Mouse (Mus musculus) embryonic facial prominence, embryonic 10.5 days (tissue): ENCODE measurements around the gene Olfr1357. TPM values are rescaled to one million over a fixed set of nuclear protein-coding genes. Genes with fewer than 3 reads are reported as not detected.
"Not testable (repeated sequence)": the region's sequence is repeated elsewhere in the genome, so short reads cannot be mapped to it uniquely, and the experiment has no call there.

Experiments used
- DNase-seq: peaks from one replicate; pipeline ENCODE4 v3.0.0-alpha.2; 2017; ENCODE audit warnings: low spot score
- H3K27ac ChIP-seq: fragments of 300-500 bp; sonication (generic); replicated peaks from 2 replicates; pipeline ENCODE4 v1.5.1; 2016; ENCODE audit warnings: mild to moderate bottlenecking
- H3K27me3 ChIP-seq: fragments of 300-500 bp; sonication (generic); replicated peaks from 2 replicates; pipeline ENCODE4 v1.6.1; 2016; ENCODE audit warnings: low read depth, mild to moderate bottlenecking; ENCODE audit not compliant: poor library complexity, severe bottlenecking
- H3K36me3 ChIP-seq: fragments of 300-500 bp; sonication (generic); replicated peaks from 2 replicates; pipeline ENCODE4 v1.6.1; 2016; ENCODE audit warnings: mild to moderate bottlenecking, moderate library complexity
- H3K4me1 ChIP-seq: fragments of 300-500 bp; sonication (generic); 2 replicates; pipeline ENCODE4 v1.6.1; 2016
- H3K4me3 ChIP-seq: fragments of 300-500 bp; sonication (generic); 2 replicates; pipeline ENCODE4 v1.5.1; 2016; ENCODE audit warnings: mild to moderate bottlenecking, moderate library complexity
- H3K9me3 ChIP-seq: fragments of 300-500 bp; sonication (generic); 2 replicates; pipeline ENCODE4 v1.6.1; 2016; ENCODE audit warnings: mild to moderate bottlenecking
- WGBS: fragments of 180-500 bp; shearing (Covaris S2); methylation state at CpG from one replicate; pipeline ENCODE4 v1.1.7; 2016; 5-methylcytosine and 5-hydroxymethylcytosine counted together
- polyA plus RNA-seq: library from polyadenylated mRNA; unstranded; fragments of >200 nt; fragmentation: Nextera tagmentation; extraction: Ambion mirVana; gene quantifications from 2 replicates; pipeline ENCODE4 v1.2.1, GENCODE M21; 2016

Olfr1357 gene
- polyA plus RNA-seq = not detected in 2 replicates

DNA sequence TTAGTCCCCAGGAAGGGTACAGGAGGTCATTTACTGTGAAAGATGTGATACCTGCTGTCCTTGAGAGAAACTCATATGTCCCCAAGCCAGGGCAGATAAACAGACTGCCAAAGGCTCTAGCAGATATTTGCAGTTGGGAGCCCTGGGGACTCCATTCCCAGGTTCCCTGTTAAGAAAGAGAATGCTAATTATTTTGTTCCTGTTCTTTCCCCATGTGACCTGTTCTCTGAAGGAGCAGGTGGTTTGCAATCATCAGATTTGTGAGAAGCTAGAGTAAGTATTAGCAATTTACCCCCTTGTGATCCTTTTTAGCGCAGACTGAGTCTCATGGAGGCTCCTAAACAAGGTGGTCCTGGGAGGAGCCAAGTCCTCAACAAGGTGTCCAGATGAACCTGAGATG lies at the start of gene Olfr1357:
Gene Olfr1357 (minus strand): TSS at position 101 of the 400 bp plus-strand sequence.
- 87% methylated on average over 1 of the region's 1 CpGs for WGBS
- Histone ChIP-seq H3K27me3 (no peaks in the 10 kb centered on the region), H3K27ac (no peak within 1 kb of the TSS), H3K36me3 (no peaks in the 10 kb centered on the region), H3K4me1 (no peaks in the 10 kb centered on the region), H3K4me3 (no peak within 1 kb of the TSS), H3K9me3 (no peaks in the 10 kb centered on the region)
- no peak for DNase-seq

GRCm38 (mm10) chr10:78666696-78667095 lies 48.8 kb upstream of the Olfr1357 start:
- not testable (repeated sequence) for H3K36me3 ChIP-seq, DNase-seq, H3K4me3 ChIP-seq, H3K27me3 ChIP-seq, H3K4me1 ChIP-seq, H3K27ac ChIP-seq, H3K9me3 ChIP-seq
- 94% methylated on average over 10 of the region's 10 CpGs for WGBS

DNA sequence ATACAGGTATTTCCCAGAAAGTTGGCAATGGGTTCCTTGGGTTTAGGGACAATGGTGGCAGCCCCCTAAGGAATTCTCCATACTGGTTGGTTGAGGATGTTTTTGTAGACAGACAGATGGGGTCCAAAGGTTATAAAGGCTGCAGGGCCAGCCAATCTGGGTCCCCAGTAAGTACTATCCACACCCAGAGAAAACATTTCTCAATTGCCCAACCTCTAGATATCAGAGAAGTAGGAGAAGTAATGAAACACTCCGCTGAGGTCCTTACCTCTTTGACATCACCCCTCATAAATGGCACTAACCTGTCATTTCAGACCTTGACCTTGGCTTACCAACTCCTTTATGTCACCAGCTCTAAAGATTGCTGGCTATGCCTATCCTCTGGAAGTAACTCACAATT lies 46.7 kb upstream of the Olfr1357 start:
- DNase-seq = no peak
- H3K4me1 ChIP-seq = no peaks in the 10 kb centered on the region; the same call in 1 of the 2 replicates
- H3K27ac ChIP-seq = no peak overlapping the region
- no peaks in the 10 kb centered on the region for H3K27me3 ChIP-seq
- WGBS = 89% methylated on average over 1 of the region's 1 CpGs
- H3K9me3 ChIP-seq = no peaks in the 10 kb centered on the region
- no peaks in the 10 kb centered on the region for H3K36me3 ChIP-seq
- no peak overlapping the region for H3K4me3 ChIP-seq

DNA sequence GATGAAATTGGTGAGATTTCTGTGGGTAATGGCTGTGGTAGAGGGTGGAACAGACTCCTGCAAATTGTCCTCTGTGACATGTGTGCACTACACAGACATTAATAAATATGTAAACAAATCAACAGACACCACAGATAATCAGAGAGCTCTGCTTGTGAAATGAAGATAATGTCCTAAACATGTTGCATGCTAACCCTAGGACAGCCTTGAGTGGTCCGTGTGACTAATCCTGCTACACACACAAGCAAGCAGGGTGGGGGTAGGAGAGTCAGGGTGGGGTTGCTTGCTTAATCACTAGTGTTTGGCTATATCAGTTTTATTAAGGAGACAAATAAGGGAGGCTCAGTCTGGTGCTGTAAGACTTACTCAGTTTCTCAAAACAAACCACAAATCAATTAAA lies 43.3 kb upstream of the Olfr1357 start:
- H3K9me3 ChIP-seq = no peaks in the 10 kb centered on the region
- 78% methylated on average over 1 of the region's 1 CpGs for WGBS
- no peaks in the 10 kb centered on the region for H3K4me1 ChIP-seq
- H3K27me3 ChIP-seq = no peaks in the 10 kb centered on the region
- H3K4me3 ChIP-seq = no peak overlapping the region
- H3K27ac ChIP-seq = no peak overlapping the region
- H3K36me3 ChIP-seq = no peaks in the 10 kb centered on the region
- no peak for DNase-seq

DNA sequence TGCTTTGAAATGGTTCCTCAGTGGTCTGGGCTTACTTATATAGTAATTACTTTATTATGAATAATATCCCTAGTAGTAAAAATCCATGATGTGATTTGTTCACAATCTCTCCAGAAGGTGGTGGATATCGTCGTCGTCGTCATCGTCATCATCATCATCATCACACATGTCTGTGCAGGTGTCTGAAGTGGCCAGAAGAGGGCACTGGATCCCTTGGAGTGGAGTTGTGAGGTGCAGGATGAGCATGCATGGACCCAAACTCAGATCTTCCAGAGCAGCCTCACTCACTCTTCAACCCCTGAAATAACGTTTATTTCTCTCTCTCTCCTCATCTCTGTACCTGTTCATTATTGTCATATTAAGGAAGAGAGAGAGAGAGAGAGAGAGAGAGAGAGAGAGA lies 14.4 kb upstream of the Olfr1357 start:
- WGBS = 17% methylated on average over 6 of the region's 6 CpGs
- no peaks in the 10 kb centered on the region for H3K4me1 ChIP-seq
- H3K27me3 ChIP-seq = no peaks in the 10 kb centered on the region
- no peak overlapping the region for H3K27ac ChIP-seq
- no peaks in the 10 kb centered on the region for H3K36me3 ChIP-seq
- no peak overlapping the region for H3K4me3 ChIP-seq
- peak; percentile 59 for DNase-seq
- no peaks in the 10 kb centered on the region for H3K9me3 ChIP-seq

GRCm38 (mm10) chr10:78630194-78630593 lies 12.3 kb upstream of the Olfr1357 start:
- WGBS = 79% methylated on average over 4 of the region's 4 CpGs
- no peak overlapping the region for H3K27ac ChIP-seq
- H3K9me3 ChIP-seq = no peaks in the 10 kb centered on the region
- no peak overlapping the region for H3K4me3 ChIP-seq
- no peak for DNase-seq
- no peaks in the 10 kb centered on the region for H3K4me1 ChIP-seq
- H3K36me3 ChIP-seq = no peaks in the 10 kb centered on the region
- no peaks in the 10 kb centered on the region for H3K27me3 ChIP-seq

DNA sequence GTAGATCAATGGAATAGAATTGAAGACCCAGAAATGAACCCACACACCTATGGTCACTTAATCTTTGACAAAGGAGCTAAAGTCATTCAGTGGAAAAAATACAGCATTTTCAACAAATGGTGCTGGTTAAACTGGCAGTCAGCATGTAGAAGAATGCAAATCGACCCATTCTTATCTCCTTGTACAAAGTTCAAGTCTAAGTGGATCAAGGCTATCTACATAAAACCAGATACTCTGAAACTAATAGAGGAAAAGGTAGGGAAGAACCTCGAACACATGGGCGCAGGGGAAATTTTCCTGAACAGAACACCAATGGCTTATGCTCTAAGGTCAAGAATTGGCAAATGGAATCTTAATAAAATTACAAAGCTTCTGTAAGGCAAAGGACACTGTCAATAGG lies 5.3 kb upstream of the Olfr1357 start:
- 84% methylated on average over 3 of the region's 3 CpGs for WGBS
- H3K4me3 ChIP-seq, H3K27me3 ChIP-seq, H3K36me3 ChIP-seq, DNase-seq, H3K27ac ChIP-seq, H3K4me1 ChIP-seq, H3K9me3 ChIP-seq: not testable (repeated sequence)

DNA sequence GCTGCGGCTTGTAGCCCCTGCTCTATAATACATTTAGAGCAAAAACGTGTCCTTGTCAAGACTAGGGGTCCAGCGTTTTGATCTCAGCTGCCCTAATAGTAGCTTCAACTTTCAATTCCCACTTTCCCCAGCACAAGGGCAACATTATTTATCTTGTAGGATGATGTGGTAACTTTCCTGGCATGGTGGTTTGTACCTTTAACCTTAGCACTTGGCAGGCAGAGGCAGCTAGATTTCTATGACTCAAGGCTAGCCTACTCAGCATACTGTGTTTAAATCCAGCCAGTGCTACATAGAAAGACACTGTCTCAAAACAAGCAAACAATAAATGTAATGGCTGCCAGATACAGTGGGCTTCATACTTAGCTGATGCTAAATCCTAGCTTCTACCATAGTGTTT lies 10.3 kb downstream of the Olfr1357 start:
- no peak for DNase-seq
- WGBS = 67% methylated on average over 3 of the region's 3 CpGs
- no peaks in the 10 kb centered on the region for H3K27me3 ChIP-seq

DNA sequence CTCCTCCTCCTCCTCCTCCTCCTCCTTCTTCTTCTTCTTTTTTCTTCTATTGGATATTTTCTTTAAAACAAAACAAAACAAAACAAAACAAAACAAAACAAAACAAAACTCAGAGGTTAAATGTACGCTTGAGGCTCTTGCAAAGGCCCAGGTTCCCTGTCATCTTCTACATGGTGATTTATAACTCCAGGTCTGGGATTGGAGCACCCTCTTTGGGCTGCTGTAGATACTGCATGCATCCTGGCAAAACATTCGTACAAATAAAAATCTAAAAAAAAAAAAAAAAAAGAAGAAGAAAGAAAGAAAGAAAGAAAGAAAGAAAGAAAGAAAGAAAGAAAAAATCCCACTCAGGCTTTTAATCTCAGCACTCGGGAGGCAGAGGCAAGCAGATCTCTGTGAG lies 12.8 kb downstream of the Olfr1357 start:
- WGBS = 53% methylated on average over 3 of the region's 3 CpGs

More for the DNA sequence above, 10.3 kb downstream of the Olfr1357 start:
- Histone ChIP-seq H3K36me3 (no peaks in the 10 kb centered on the region), H3K27ac (no peak overlapping the region), H3K4me3 (no peak overlapping the region), H3K9me3 (no peaks in the 10 kb centered on the region), H3K4me1 (no peaks in the 10 kb centered on the region)

DNA sequence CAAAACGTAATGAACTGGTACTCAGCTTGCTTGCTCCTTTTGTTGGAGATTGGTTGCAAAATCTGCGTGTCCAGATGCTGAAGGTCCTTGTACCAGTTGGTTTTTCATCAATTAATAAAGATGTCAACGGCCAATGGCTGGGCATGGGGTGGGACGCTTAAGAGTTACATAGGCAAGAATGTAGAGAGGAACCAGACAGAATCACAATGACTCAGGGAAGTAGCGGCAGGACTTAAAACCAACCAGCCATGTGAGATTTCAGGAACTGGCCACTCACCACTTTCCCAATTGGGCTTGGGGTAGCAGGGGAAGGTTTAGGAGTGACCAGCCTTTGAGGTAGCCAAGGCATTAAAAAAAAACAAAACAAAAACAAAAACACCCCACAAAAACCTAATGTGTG lies 18.0 kb downstream of the Olfr1357 start:
- no peak for DNase-seq
- no peaks in the 10 kb centered on the region for H3K27me3 ChIP-seq
- no peak overlapping the region for H3K4me3 ChIP-seq
- no peak overlapping the region for H3K27ac ChIP-seq
- no peaks in the 10 kb centered on the region for H3K9me3 ChIP-seq
- H3K36me3 ChIP-seq = no peaks in the 10 kb centered on the region
- no peaks in the 10 kb centered on the region for H3K4me1 ChIP-seq
- 88% methylated on average over 5 of the region's 5 CpGs for WGBS

More for the DNA sequence above, 12.8 kb downstream of the Olfr1357 start:
- peak; percentile 25 for DNase-seq
- Histone ChIP-seq H3K9me3 (no peaks in the 10 kb centered on the region), H3K27me3 (no peaks in the 10 kb centered on the region), H3K36me3 (no peaks in the 10 kb centered on the region), H3K27ac (no peak overlapping the region), H3K4me1 (no peaks in the 10 kb centered on the region), H3K4me3 (no peak overlapping the region)

DNA sequence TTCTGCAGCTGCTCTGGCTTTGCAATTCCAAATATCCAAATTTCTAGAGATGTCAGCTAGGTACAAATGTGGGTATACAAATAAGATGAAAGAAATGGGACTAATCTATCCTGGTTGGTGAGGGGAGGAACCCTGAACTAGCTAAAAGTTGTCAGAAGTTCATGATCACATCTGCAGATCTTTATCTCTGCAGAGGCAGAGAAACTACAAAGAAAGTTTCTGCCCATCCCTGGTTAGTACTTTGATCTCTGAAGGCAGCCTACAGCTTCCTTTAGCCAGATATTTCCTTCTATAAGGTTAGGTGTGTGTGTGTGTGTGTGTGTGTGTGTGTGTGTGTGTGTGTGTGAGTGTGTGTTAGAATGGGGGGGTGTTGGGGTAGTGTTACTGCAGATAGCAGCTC lies 23.3 kb downstream of the Olfr1357 start:
- no peak overlapping the region for H3K4me3 ChIP-seq
- no peaks in the 10 kb centered on the region for H3K9me3 ChIP-seq
- peaks cover 6% of the 10 kb centered on the region for H3K36me3 ChIP-seq
- H3K4me1 ChIP-seq = peaks cover 23% of the 10 kb centered on the region
- no peak overlapping the region for H3K27ac ChIP-seq
- no peaks in the 10 kb centered on the region for H3K27me3 ChIP-seq
- no peak for DNase-seq

DNA sequence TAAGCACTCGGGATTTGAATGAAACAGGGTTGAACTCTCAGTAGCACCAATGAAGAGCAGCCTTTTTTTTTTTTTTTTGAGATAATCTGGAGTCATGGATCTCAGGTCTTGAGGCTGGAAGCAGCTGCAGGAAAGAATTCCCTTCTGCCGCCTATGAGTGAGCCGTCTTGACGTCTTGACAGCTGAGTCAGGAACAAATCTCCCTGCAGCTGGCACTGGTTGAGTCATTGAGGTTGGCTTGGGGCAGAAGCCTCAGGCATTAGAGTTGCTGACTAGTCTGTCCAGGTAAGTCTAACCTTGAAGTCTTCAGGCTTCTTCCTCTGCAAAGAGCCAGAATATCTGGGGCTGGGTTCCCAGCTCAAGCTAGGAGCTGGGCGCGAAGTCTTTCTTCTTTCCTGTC lies 23.7 kb downstream of the Olfr1357 start:
- 75% methylated on average over 6 of the region's 6 CpGs for WGBS
- Histone ChIP-seq H3K4me1 (peaks cover 23% of the 10 kb centered on the region), H3K27me3 (no peaks in the 10 kb centered on the region), H3K9me3 (no peaks in the 10 kb centered on the region), H3K36me3 (peaks cover 10% of the 10 kb centered on the region), H3K4me3 (no peak overlapping the region), H3K27ac (no peak overlapping the region)
- no peak for DNase-seq

GRCm38 (mm10) chr10:78593736-78594135 lies 24.1 kb downstream of the Olfr1357 start:
- no peaks in the 10 kb centered on the region for H3K9me3 ChIP-seq
- no peak for DNase-seq
- H3K36me3 ChIP-seq = peaks cover 14% of the 10 kb centered on the region
- H3K27ac ChIP-seq = no peak overlapping the region
- peaks cover 23% of the 10 kb centered on the region for H3K4me1 ChIP-seq
- no peaks in the 10 kb centered on the region for H3K27me3 ChIP-seq
- H3K4me3 ChIP-seq = no peak overlapping the region
- 90% methylated on average over 5 of the region's 5 CpGs for WGBS

DNA sequence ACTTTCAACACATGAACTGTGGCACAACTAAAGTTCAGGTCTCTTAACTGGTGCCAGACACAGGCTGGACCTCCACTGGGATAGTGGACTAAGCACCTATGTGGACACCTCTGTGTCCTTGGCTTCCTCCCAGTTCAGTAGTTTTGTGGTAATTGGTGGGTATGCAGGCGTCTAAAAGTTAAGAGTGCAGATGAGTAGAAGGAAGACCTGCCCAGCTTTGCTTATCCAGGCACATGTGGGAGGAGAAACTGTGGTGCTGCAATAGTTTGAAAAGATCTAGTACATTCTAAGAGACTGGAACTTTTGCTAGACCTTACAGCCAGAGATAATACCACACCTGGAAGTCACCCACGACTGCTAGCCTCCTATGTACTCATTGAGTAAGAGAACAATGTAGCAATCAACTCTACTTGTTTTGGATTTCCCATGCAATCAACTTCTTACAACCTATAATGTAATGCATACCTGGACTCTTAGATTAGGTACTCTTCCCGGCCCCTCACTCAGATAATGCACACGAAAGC lies 25.0 kb downstream of the Olfr1357 start:
- no peak for DNase-seq
- no peaks in the 10 kb centered on the region for H3K27me3 ChIP-seq
- H3K4me3 ChIP-seq = no peak overlapping the region
- peaks cover 23% of the 10 kb centered on the region for H3K4me1 ChIP-seq
- H3K36me3 ChIP-seq = peaks cover 22% of the 10 kb centered on the region
- H3K27ac ChIP-seq = no peak overlapping the region
- no peaks in the 10 kb centered on the region for H3K9me3 ChIP-seq
- 81% methylated on average over 4 of the region's 4 CpGs for WGBS
